In the genomic region with DNA sequence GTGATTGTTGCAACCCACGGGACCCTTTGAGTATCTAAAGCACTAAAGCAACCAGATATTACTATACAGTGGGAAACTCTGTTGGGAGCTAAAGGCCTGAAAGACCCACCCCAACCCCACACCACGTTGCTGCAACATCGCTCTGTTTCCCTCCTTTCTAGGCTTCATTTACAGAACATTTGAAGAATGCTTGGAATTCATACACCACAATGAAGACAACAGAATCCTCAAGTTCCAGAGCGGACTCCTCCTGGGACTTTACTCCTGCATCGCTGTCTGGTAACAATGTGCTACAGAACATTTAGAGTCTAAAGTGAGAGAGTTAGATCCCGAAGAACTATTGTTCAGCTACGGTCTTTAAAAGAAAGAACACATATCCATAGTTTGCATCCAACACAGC, we compare ENCODE assay signal across 17 mouse cellular contexts.
"Had no signal": no experiment of that assay in that cellular context is flagged by ENCODE, and none has a peak within 500 bp of the region (broad histone marks: within the 10 kb centered on the region; RNA-seq: fewer than 3 reads in every experiment).

No protein-coding gene starts in this region.

- ATAC-seq: liver, embryonic 12.5 days; liver, postnatal 0 days; lung, postnatal 0 days; midbrain, embryonic 13.5 days; midbrain, embryonic 15.5 days; midbrain, embryonic 16.5 days had no signal

- DNase-seq: left cerebral cortex, postnatal 4 days; liver; liver, embryonic 13.5 days; liver, postnatal 0 days; lung, adult 18-20 months; lung, adult 2 months; lung, embryonic 14.5 days; lung, postnatal 10 days; lung, postnatal 14 days; lung, postnatal 36 days; lung, postnatal 4 days; midbrain, embryonic 14.5 days had no signal
